Mouse (Mus musculus): Measurements from ENCODE around the gene Psapl1. TPM values are rescaled to one million over a fixed set of nuclear protein-coding genes. Genes with fewer than 3 reads are reported as not detected.
A peak's percentile ranks its signal among the peaks of the same experiment; 100 is the strongest.

Gene Psapl1
- not detected for total RNA-seq (2021)
- long read RNA-seq, experiment 1: 0 reads
- long read RNA-seq, experiment 2: 0 reads

DNA sequence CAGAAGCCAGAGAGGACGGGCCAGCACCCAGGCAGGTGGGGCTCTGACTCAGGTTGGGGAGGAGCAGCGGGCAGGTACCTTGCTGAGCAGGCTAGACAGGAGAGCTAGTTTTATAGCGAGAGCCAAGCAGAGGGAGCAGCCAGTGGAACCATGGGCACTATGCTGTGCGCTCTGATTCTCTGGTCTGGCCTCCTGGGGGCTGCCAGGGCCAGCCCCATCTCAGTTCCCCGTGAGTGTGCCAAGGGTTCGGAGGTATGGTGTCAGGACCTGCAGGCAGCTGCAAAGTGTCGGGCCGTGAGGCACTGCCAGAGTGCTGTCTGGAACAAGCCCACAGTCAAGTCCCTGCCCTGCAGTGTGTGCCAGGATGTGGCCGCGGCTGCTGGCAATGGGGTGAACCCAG lies at the start of gene Psapl1:
TSS of gene Psapl1 (plus strand) at position 106 of the 400 bp plus-strand sequence.
- intact Hi-C loops (cut with DNase I): no loop called here
- no peak for DNase-seq (ENCODE audit: low spot score in 2 of 2)

GRCm38 (mm10) chr5:36154879-36155485 lies 48.8 kb upstream of the Psapl1 start:
- intact Hi-C loops (cut with DNase I): no loop called here
- no peak for DNase-seq (ENCODE audit: low spot score in 2 of 2)

- intact Hi-C loops (cut with DNase I): no loop called here
- DNase-seq (ENCODE audit: low spot score in 2 of 2): no peak
These were observed 38.2 kb upstream of the Psapl1 start for GRCm38 (mm10) chr5:36165424-36166302.

- DNase-seq (ENCODE audit: low spot score in 2 of 2): no peak
- intact Hi-C loops (cut with DNase I): no loop called here
These were observed 37.3 kb upstream of the Psapl1 start for GRCm38 (mm10) chr5:36166346-36167013.

DNA sequence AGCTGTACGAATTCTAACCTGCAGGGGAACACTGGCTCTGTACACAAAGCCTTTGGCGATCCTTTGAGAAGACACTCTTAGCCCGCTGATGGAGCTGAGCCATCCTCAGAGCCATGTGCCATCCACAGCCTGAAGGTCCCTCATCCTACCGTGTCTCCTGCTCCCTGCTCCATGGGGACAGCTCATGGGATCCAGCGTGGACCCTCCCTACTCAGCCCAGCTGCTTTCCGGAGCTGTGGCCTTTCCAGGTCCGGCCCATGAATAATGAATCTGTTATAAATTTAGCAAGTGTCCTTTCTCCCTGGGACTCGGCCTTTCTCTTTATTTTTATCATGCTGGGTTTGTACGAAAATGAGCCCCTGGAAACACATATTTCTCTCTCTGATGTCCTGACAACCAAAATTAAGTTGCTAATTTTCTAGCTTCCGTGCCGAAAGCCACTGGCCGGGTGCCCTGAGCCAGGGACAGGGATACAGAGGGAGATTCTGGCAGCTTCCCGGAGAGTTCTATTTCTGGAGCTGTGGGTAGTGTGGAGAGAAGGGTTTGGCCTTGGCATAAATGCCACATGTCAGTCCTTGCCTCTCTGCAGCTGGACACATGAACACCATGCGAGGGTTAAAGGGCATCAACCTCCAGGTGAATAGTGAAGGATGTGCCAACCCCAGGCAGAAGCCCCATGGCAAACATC lies 34.7 kb upstream of the Psapl1 start:
- DNase-seq (ENCODE audit: low spot score in 2 of 2): peak in 1 of 2 experiments; percentile 31
- intact Hi-C loops (cut with DNase I): no loop called here

GRCm38 (mm10) chr5:36174569-36175115 lies 29.2 kb upstream of the Psapl1 start:
- intact Hi-C loops (cut with DNase I): no loop called here
- no peak for DNase-seq (ENCODE audit: low spot score in 2 of 2)

DNA sequence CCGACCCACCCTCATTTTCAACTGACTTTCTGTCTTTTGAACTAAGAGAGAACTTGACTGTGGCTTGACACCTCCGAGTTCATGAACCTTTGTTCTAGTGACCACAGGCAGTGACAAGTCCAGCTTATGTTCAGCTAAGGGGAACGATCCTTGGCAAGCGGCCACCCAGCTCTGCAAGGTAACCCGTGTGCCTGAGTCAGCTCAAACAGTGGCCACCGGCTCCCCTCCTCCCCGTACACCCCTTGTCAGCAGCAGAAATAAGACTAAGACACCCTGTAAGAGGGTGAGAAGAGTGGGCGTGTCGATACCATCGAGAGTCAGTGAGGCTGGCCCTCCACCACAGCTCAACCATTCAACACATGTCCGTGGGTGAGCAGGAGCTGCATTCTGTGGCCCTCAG lies 27.4 kb upstream of the Psapl1 start:
- intact Hi-C loops (cut with DNase I): no loop called here
- DNase-seq (ENCODE audit: low spot score in 2 of 2): no peak

- intact Hi-C loops (cut with DNase I): no loop called here
- no peak for DNase-seq (ENCODE audit: low spot score in 2 of 2)
These were observed 26.9 kb upstream of the Psapl1 start for GRCm38 (mm10) chr5:36176873-36177272.

GRCm38 (mm10) chr5:36178215-36178614 lies 25.6 kb upstream of the Psapl1 start:
- DNase-seq (ENCODE audit: low spot score in 2 of 2): no peak
- intact Hi-C loops (cut with DNase I): no loop called here

- DNase-seq (ENCODE audit: low spot score in 2 of 2): no peak
- intact Hi-C loops (cut with DNase I): no loop called here
These were observed 25.0 kb upstream of the Psapl1 start for GRCm38 (mm10) chr5:36178785-36179184.

DNA sequence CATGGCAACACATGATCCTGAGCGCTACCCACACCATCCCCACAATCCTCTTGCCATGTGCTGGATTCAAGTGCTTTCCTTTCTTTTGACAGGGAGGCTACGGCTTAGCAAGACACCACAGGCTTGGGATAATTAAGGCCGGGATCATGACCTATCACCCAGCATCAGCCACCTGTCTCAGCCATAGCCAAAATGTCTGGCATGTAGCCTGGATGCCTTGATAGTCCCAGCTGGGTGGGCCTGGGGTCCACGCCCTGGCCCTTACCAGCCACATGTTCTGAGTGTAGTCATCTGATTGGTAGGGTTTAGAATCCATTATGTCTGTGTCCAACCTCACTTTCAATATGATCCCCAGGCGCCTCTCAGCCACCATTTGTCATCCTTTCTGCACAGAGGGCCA lies 24.1 kb upstream of the Psapl1 start:
- intact Hi-C loops (cut with DNase I): no loop called here
- no peak for DNase-seq (ENCODE audit: low spot score in 2 of 2)

GRCm38 (mm10) chr5:36182326-36182725 lies 21.5 kb upstream of the Psapl1 start:
- intact Hi-C loops (cut with DNase I): no loop called here
- DNase-seq (ENCODE audit: low spot score in 2 of 2): no peak

GRCm38 (mm10) chr5:36186294-36187053 lies 17.3 kb upstream of the Psapl1 start:
- intact Hi-C loops (cut with DNase I): no loop called here
- DNase-seq (ENCODE audit: low spot score in 2 of 2): no peak

DNA sequence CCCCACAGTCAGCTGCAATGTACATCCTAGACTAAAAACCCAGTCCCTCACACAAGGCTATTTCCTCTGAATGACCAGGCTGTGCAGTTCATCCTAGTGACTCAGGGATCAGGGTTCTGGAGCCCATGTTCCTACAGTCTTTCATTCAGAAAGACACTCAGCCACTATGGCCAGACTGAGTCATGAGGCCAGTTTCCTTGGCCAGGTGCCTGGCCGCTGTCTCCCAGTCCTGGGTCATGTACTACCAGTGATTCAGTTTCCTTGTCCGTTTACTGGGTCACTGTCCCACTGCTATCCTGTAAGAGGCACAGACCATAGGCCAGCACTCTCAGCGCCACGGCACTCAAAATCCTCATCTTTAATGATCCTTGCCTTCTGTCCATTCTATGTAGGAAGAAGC lies 15.5 kb upstream of the Psapl1 start:
- intact Hi-C loops (cut with DNase I): no loop called here
- no peak for DNase-seq (ENCODE audit: low spot score in 2 of 2)

DNA sequence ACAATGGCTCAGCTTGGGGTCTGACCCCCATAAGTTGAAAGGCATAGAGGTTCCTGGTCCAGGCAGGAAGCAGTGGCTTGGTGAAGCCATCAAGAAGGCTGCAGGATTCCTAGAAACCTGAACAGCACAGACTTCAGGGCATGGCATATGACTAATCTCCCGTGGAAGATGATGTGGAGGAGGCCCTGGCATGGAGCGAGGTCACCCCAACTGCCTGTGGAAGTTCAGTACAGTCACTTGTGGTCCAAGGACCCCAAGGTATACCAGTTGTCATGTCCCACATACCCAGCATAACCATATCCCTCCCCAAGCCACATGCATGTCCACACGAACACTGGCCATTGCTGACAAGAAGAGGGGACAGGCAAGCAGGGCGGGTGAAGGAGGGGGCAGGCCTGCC lies 12.5 kb upstream of the Psapl1 start:
- DNase-seq (ENCODE audit: low spot score in 2 of 2): no peak
- intact Hi-C loops (cut with DNase I): no loop called here

DNA sequence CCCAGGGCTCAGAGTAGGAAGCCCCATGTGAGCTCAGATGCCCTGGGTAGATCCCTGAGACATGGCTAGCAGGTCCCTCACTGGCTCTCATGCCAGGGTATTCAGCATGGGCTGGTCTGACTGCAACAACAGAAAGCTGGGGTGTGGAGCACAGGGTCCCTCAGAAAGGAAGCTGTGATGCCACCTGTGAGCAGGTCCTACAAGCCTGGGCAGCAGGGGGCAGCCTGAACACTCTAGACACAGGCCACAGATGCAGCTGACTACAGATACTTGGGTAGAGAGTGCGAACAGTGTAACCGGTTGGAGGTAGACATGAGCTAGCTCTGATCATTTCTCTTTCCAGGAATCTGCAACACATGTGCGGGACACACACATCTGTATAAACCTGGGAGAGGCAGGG lies 11.9 kb upstream of the Psapl1 start:
- intact Hi-C loops (cut with DNase I): no loop called here
- no peak for DNase-seq (ENCODE audit: low spot score in 2 of 2)

DNA sequence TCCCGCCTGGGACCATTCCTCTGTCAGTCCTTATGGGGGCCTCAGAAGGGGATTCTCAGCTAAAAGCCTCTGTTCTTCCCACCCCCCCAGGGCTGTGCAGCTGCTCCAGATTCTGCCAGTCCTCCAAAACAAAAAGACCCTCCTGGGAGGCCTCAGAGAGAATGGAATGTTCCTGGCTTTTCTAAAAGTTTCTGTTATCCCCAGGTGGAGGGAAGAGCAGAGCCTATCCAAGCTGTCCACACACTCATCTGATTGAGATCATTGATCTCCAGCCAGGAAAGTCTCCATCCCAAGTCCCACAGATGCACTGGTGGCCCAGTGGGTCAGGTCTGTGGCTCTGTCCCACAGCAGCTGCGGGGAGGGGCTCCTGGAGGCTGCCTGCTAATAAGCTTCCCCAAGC lies 11.1 kb upstream of the Psapl1 start:
- no peak for DNase-seq (ENCODE audit: low spot score in 2 of 2)
- intact Hi-C loops (cut with DNase I): no loop called here

DNA sequence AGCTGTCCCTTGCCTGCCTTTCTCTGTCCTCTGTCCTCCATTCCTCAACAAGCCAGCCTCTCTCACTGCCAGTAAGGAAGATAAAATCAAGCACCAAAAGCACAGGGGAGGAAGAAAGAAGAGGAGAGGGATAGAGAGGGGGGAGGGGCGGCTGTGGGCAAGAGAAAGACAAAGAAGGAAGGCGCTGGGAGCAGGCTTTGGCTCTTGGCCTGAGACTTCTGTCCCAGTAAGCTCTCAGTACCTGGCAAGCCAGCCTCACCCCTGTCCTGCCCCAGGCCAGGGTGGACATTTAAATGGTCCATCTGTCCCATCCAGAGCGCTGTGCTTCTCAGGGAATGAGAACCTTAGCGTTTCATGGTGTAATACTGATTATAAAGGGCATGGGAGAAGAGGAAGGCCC lies 9.2 kb upstream of the Psapl1 start:
- intact Hi-C loops (cut with DNase I): no loop called here
- no peak for DNase-seq (ENCODE audit: low spot score in 2 of 2)

GRCm38 (mm10) chr5:36195436-36195835 lies 8.4 kb upstream of the Psapl1 start:
- no peak for DNase-seq (ENCODE audit: low spot score in 2 of 2)
- intact Hi-C loops (cut with DNase I): no loop called here
